Mouse (Mus musculus) urinary bladder, adult 18-20 months (tissue): ENCODE measurements around the gene Dpm3.

ENCODE experiments used
- DNase-seq, 2 experiments: peaks; one replicate each; pipeline ENCODE4 v3.0.0; 2022; ENCODE audit warnings: low spot score in 2 of 2, mixed read lengths in 2 of 2

Dpm3 gene

GRCm38 (mm10) chr3:89231772-89232275 lies 27.3 kb upstream of the Dpm3 start:
- DNase-seq = no peak

DNA sequence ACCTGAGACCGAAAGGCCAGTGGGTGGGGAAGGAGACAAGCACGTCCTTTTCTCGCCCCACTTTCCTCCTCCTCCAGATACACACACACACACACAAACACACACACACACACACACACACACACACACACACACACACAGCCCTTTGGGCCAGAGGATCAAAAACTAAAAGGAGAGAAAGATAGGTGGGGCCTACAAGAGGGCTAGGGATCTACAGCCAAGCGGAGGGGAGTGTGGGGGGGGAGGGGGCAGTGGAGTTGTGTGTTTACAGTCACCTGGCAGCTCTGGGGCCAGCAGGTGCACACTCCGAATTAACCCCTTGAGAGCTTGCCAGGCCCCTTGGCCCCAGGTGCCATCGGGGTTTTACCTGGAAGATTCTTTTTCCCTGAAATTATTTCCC lies 26.5 kb upstream of the Dpm3 start:
- no peak for DNase-seq

- no peak for DNase-seq
Measured at GRCm38 (mm10) chr3:89233562-89234110, 25.5 kb upstream of the Dpm3 start.

DNA sequence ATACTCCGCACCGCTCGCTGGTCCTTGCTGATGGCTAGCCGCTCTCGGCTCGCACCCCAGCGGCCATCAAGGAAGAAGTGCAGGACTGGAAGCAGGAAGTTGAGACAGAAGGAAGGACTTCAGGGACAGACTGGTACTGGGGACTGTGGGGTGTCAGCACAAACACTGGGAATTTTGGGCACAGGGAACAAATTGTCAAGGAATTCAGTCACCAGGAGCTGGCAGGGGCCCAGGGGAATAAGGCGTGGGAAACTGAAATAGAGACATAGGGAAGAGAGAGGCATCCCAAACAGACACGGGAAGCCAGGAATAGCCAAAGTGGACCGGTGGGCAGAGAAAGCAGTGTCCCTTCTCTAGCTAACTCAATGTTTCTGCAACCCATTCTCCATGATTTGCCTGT lies 22.6 kb upstream of the Dpm3 start:
- no peak for DNase-seq

GRCm38 (mm10) chr3:89237682-89238081 lies 21.5 kb upstream of the Dpm3 start:
- DNase-seq = no peak

DNA sequence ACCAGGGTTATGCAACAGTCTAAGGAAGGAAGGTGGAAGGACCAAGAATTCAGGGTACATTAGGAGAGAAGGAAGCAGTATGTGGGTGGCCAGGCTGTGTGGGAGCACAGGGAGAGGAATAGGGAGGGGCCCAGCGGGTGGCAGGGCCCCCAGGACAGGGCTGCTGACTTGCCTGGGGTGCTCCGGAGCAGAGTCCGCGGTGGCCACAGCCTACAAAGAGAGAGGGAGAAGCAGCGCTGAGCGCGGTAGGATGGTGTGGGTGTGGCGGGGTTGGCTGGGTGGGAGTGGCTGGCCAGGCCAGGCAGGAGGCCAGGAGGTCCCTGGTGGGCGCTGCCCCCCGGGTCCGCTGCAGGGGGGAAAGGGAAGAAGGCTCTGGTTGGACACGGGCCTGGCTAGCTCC lies 20.7 kb upstream of the Dpm3 start:
- no peak for DNase-seq

DNA sequence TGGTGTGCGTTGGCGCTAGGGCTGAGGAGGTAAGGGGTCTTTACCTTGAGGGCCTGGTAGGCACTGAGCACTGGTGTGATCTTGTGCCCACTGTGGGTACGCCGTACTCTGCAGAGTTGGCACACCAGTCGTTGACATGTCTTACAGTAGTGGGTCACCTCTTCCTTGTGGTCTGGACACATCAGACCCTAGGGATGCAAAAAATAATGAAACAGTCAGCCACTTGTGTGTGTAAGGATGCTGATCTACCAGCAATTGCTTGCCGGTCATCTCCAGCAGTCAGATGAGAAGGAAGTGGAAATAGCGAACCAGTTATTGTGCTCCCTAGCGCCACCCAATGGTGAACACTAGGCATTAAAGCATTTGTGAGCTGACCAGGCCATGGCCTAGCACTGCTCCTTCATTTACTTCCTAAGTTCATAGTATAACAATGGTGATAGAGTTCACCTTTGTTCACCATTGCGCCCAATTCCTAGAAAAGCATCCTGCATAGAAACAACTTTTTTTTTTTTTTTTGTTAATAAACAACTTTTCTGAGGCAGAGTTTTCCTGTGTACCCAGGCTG lies 16.7 kb upstream of the Dpm3 start:
- DNase-seq = no peak

GRCm38 (mm10) chr3:89243609-89244008 lies 15.5 kb upstream of the Dpm3 start:
- peak in 1 of 2 experiments; percentile 28 for DNase-seq

DNA sequence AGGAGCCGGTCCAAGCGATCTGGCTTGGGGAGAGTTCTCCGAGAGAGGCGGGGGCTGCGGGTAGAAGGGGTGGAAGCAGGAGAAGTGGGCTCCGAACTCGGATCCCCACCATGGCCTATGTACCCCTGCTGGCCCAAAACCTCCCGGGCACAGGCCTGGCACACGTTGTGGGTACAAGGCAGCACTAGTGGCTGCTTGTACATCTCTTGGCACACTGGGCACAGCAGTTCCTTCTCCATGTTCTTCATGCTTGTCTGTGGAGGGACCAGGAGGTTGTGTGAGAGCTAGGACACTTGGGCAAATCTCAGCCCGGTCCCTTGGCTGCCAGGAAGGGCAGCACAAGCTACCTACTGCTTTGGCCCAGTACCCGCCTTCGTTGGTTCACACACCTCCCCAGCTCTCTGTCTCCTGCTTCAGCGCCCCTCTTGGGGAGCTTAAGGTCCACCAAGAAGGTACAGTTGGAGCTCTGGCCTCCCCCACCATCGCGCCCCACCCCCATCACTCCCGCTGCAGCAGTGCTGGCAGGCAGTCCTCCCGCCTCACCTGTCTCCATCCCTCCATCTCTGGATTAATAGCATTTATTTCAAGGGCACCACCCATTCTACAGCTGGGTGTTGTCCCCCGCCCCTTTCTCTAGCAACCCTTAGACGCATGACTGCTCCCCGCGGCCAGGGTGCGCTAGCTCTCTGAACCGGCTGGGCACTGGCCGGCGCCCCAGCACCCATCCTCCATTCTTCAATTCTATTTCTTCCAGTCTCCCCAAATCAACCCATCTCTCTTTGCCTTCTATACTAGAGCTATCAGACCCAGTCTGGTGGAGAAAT lies 14.8 kb upstream of the Dpm3 start:
- DNase-seq = no peak

GRCm38 (mm10) chr3:89244982-89245687 lies 14.0 kb upstream of the Dpm3 start:
- DNase-seq = no peak

DNA sequence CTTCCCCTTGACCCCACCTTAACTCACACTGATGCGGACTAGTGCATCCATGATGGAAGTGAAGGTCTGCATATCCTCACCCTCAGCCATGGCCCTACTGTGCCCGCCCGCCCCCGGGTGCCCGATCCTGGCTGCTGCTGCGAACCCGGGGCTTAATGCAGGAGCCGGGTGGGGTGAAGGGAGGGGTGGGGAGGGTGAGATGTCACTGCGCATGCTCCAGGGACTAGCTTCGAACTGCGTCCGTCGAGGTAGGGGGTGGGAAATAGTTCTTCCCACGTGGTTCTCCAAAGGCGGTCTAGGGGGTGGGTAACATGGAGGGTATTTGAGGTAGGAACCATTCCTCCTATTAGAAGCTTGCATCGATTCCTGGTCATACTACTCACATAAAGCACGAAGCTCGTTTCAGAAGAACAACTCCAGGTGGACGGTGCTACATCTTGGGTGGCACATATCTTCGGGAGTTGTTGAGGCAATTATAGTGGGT lies 13.4 kb upstream of the Dpm3 start, which contains the start of gene Krtcap2:
Krtcap2 (plus strand) TSS at position 279 of the 484 bp plus-strand sequence.
- no peak for DNase-seq

GRCm38 (mm10) chr3:89246261-89247100 lies 12.7 kb upstream of the Dpm3 start, which contains the start of gene Trim46:
TSS of gene Trim46 (minus strand) at chr3:89246309.
- DNase-seq = peak; percentile 83 to 85

DNA sequence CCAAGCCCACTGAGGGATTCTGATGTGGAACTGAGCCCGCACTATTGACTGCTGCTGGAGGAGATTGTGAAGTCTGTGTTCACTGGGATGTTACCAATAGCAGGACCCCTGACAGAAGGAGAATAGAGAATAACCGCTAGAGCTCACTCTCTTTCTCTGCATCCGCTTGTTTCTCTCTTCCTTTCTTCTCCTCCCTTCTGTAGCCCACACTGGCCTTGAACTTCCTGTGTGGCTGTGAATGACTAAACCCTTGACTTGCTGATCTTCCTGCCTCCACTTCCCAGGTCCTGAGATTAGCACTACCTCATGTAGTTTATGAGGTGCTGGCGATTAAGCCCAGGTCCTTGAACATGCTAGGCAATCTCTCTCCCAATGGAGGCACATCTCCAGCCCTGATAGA lies 11.7 kb upstream of the Dpm3 start:
- DNase-seq = no peak

DNA sequence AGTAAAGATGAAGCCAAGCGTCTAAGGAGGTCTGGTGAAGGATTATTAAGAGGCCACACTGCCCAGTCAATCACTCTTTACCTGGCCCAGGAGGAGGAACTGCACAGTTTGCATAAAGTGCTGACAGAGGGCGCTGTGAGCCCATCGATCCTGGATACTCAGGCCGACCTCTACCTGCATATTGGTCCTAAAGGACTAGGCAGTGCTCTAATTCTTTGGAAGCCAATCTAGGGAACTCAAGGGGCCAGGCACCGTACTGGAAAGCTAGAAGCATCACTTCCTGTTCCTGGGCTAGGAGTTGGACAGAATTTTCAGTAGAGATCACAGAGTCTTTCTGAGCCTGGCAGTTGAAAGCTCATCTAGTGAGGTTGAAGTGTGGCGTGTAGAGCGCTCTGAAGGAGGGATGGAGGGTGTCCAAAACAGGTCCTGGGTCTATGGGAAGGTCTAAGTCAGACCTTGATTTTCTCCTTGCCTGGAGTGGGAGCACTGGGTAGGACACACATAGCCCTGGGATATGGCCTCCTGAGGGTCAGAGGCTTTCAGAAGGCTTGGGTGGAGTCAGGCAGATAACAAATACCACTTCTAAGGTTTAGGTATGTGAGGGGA lies 8.6 kb upstream of the Dpm3 start:
- peak; percentile 52 to 63 for DNase-seq

- DNase-seq = no peak
Measured at GRCm38 (mm10) chr3:89251365-89251895, 7.7 kb upstream of the Dpm3 start.

GRCm38 (mm10) chr3:89254994-89255393 lies 4.2 kb upstream of the Dpm3 start:
- no peak for DNase-seq

- DNase-seq = no peak
Measured at GRCm38 (mm10) chr3:89256177-89256576, 3.0 kb upstream of the Dpm3 start.

DNA sequence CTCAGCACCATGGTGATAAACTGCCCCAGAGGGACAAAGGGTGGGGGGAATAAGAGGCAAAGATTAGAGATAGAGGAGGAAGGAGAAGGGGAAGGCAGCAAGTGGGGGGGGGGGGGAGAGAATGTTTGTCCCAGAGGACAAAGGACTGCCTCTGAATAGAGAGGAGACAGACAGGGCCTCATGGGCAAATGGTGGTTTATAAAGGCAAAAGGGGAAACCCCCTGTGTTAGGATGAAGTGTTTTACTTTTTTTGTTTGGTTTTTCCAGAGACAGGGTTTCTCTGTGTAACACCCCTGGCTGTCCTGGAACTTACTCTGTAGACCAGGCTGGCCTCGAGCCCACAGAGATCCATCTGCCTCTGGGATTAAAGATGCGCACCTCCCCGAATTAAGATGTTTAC lies 1.1 kb downstream of the Dpm3 start:
- DNase-seq = no peak

DNA sequence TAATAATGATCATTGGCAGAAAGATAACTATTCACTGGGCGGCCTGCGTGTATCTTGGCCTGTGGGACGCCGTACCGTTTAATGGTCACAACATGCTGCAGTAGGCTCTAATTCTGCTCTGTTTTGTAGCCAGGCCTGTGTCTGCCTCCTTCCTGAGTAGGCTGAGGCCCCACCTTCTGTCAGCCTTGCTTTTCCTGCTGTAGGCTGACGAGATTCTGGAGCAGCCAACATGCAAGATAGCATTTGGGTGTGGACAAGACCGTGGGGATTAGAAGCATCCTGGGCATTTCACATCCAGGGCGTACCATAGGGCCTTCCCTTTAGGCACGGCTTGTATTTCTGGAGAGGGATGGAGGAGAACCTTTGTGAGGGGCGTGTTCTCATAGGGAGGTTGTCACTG lies 3.3 kb downstream of the Dpm3 start:
- no peak for DNase-seq

DNA sequence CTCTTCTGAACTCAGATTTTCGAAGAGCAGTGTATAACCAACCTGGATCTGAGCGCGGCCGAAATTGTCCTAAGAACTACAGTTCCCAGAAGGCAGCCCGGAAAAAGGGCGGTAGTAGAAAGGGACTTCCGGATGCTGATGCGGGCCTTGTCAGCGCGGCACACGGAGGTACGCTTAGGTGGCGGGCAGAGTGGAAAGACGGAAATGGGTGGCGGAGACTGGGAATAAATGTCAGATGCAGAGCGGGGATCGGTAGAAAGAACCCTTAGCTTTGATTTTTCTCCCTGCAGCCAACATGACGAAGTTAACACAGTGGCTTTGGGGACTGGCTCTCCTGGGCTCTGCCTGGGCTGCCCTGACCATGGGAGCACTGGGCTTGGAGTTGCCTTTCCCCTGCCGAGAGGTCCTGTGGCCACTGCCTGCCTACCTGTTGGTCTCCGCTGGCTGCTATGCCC lies 7.3 kb downstream of the Dpm3 start:
- peak; percentile 60 to 71 for DNase-seq
